Mouse (Mus musculus) mouse trophoblast stem cell (cell line): ENCODE measurements around the gene Acly.

Source experiments
- in situ Hi-C, 2 experiments: fragments of 300-500 bp; cut with MseI, MboI; formaldehyde crosslinking; loops; 2 replicates in 1 of 2; 3 replicates in 1 of 2; pipeline ENCODE4 v1.15.1; 2025

Gene Acly

DNA sequence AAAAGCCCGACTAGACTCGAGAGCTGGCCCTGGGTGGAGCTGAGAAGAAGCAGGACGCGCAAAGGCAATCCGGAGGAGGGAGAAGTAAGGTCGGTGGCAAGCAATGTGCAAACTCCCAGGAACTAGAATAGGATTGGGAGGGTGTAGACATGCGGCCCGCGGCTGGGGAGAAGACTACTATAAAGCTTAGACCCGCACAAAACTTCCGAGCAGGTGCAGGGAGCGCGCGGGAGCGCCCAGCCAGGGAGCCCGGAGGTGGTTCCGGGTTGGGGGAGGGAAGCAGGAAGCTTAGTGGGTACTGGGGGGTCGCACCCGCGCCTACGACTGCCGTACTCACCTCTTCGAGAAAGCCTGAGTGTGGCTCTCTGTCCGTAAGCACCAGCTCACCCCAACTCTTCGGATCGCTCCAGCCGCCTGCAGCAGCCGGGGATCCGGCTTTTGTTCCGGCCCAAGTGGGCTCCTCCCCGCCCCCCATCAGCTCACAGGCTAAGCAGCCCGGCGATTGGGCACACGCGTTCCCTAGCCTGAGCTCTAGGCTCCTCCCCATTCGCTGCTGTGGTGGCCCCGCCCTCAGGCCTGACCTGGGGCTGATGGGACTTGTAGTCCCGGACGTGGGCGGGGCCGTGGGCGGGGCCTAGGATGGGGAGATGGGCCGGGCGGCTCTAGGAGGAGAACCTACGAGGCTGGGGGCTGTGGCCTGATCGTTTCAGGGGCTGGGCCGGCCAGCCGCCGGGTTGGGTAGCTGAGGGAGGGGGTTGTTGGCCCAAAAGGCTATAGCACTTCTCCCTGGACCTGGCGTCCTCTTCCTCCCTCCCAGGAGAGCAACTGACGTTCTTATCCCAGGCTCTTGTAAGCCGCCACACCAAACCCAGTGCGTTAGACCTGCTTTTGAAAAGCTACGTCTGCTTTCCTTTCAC is at the start of gene Acly:
Gene Acly (minus strand): TSS at position 543 of the 917 bp plus-strand sequence.
- in situ Hi-C loops, result no loop called here

DNA sequence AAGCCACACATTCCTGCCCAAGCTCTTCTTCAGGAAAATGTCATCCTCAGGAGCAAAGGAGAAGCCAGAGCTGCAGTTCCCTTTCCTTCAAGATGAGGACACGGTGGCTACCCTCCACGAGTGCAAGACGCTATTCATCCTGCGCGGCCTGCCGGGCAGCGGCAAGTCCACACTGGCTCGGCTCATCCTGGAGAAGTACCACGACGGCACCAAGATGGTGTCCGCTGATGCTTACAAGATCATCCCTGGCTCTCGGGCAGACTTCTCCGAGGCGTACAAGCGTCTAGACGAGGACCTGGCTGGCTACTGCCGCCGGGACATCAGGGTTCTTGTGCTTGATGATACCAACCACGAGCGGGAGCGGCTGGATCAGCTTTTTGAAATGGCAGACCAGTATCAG is 48.5 kb upstream of the Acly start:
- in situ Hi-C loops, result no loop called here

DNA sequence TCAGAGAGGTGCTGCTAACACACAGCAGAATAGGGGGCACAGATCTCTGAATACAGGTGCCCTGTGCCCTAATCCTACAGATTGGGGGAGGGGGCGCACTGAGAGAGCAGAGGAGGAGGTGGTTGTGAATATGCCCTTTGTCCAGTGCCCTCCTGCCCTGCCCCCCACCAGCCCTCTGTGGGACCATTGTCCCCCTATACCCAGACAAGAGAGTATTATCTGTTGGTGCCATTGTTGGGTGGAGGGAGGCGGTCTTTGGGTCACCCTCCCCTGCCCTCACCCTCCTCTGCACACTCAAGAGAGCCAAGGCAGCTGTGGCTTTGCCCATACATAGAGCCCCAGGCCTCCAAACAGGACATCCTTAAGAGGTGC is 47.7 kb upstream of the Acly start:
- in situ Hi-C loops, result no loop called here

DNA sequence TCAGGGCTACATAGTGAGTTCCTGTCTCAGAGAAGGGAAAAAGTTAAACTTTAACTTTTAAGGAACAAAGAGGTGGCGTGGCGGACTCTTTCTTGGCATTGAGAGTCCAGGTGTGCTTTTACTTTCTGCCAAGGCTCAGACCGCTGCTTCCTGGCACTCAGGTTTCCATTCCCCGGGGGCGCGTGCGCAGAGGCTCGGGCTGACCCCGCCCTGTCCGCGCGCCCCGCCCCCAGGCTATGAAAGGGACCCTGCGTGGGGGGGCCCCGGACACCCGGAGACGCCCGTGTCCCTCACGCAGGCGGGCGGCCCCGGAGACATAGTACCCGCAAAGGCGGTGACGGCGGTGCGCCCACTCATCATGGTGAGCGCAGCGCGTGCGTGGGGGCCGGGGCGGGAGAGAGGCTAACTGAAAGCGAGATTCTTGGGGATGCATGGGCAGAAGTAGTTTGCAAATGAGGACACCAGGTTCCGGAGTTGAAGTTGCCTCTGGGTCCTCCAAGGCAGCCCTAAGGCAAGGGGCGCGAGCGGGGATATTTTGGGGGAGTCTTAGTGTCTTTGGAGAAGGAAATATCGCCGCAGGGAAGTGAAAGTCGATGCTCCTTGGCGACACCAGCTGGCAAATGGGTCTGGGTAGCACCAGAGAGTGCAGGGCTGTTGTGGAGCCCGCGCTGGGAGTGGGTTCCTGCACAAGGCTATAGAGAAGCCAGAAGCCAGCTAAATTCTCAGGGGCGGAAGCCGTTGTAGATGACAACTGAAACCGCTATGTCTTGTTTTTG is 47.1 kb upstream of the Acly start, which contains the start of gene Cnp:
Gene Cnp (plus strand): TSS at position 197 of the 776 bp plus-strand sequence.
- in situ Hi-C loops, result loop anchor here in 1 of 2 experiments (5.0 kb wide), 1 partner anchor 132 kb away; no protein-coding TSS in a partner anchor

DNA sequence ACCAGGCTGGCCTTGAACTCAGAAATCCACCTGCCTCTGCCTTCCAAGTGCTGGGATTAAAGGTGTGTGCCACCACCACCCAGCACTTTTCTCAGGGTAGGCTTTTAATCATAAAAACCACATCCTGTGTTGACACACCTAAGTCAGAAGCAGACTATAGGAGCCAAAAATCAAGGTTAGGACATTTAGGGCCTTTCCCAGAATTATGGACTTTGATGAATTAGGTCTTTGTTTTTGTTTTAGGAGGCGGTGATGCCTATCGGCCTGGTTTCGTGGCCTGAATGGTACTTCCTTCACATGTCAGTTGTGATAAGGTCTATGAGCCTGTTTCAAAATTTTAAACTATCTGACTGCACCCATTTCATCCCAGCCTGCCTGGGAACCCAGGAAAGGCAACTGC is 46.4 kb upstream of the Acly start:
- in situ Hi-C loops, result loop anchor here in 1 of 2 experiments (5.0 kb wide), 1 partner anchor 133 kb away; no protein-coding TSS in a partner anchor

DNA sequence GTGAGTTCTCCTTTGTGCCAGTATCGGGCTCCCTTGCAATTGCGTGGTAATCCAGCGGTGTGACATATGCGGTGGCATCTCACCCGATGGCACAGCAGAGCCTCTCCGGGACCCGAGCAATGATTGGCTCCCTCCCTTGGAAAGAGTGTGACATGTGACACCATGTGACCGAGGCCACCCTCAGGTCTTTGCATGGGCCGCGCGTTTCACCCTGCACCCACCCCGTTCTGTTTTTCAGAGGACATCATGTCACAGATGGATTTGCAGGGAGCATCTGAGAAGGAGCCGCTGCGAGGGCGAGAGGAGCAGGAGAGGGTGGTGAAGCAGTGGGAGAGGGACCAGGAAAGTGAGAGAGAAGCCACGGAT is 43.4 kb upstream of the Acly start:
- in situ Hi-C loops, result loop anchor here in 1 of 2 experiments (5.0 kb wide), 1 partner anchor 136 kb away; no protein-coding TSS in a partner anchor

DNA sequence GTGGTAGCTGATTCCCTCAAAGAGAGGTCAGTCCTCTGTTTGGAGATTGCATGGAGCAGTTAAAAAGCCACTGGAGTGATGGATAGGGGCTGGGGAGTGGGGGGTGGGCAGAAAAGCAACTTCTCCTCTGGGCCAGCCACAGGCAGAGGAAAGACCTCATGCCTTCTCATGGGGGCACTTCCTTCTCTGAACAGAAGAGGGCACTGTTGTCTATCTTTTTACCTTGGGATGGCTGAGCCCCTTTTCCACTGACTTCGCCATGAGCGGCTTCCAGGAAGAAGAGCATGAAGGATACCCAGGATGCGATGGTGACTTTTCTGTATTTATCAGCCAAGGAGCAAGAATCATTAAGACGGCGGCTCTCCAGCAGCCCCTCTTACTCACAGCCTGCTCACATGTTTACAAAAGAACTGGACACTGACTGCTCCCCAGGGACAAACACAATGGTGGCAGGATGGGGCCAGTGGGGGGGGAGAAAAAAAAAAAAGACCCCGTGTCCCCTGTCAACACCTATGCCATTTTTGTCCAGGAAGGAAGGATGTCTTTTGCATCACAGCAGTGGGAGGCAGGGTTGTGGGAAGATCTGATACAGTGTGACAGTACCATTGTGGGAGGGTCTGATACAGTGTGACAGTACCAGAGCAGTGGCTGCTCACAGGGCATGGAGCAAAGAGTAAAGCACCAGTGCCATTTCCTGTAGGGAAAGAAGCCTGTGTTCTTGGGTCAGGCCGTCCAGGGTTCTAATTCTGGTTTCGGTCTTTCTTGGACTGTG is 42.8 kb upstream of the Acly start:
- in situ Hi-C loops, result loop anchor here in 1 of 2 experiments (5.0 kb wide), 1 partner anchor 137 kb away; no protein-coding TSS in a partner anchor

DNA sequence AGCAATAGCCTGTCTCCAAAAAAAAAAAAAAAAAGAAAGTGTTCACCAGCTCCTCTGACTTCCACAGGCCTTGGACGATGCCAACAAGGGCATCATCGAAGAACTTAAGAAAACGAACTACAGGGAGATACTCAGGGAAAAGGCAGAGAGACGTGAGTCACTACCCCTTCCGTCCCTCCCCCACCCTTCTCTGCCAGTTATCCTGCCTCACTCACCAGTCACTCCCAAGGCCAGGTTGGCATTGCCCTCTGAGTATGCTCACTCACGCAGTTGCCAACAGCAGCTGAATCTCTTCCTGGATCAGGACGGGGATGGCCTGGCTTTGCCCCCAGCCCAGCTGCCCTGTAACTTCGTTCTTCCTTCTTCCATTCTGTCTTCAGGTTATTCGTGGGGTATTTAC is 42.0 kb upstream of the Acly start:
- in situ Hi-C loops, result loop anchor here in 1 of 2 experiments (5.0 kb wide), 1 partner anchor 138 kb away; no protein-coding TSS in a partner anchor

DNA sequence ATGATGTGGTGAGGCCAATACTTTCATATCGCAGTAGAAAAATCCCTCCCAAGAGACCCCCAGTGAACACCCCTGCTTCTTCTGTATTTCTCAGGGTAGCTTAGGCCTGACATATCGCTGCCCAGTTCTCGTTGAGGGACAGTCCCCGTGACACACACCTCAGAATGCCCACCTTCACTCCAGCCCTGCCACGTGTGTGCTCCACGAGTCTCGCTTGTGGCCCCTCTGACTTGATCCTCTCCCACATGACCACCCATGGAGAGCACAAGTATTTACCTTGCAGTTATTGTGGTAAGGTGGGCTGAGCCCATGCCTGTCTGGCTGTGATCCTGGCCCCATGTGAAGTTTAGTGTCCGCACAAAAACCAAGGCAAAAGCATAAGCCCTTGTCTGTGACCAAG is 40.9 kb upstream of the Acly start:
- in situ Hi-C loops, result no loop called here

DNA sequence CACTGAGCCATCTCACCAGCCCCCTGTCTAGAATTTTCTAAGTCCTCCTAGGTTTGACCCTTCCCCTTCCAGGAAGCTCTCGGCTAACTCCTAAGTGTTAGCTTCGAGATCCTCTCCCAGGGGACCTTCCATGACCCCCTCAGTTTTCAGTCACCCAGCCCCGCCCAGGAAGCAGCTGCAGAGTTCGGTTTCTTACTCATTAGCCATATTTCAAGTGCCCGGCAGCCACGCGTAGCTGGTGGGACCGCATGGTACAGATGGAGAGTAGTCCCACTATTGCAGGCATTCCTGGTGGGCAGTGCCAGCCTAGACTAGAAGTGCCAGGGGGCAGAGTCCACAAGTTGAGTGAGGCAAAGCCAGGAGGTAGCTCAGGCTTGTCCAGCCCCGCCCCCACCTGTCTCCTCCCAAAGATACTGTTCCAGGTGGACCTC is 40.0 kb upstream of the Acly start:
- in situ Hi-C loops, result no loop called here

DNA sequence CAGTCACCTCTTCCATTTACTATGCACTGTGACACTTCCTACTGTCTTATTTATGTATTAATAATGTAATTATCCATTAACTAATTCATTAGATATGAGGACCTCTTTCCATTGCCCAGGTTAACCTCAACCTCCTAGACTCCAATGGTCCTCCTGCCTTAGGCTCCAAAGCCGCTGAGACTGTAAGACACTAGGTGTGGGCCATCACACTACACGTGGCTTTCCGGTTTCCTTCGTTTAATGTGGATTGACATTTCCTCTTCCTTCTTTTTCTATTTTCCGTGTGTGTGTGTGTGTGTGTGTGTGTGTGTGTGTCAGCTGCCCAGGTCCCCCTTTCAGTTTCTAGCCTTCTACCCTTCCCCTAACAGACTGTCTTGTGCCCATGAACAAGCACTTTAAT is 39.4 kb upstream of the Acly start:
- in situ Hi-C loops, result no loop called here

DNA sequence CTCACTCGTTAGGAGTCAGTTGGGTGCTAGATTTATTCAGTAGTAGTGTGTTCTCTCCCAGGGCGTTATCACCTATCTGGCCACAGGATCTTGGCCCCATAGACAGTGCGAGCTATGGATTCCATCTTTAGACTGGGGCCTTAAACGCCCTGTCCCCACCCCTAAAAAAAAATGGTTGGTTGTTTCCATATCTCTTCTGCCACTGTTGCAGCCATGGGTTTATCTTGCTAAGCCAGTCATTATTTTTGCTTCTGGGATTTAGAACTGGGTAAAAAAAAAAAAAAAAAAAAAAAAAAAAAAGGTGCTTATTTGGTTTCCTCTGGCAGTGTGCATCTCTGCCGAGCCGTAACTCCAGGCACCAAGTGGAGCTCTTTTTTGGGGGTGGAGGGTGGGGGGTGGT is 36.9 kb upstream of the Acly start:
- in situ Hi-C loops, result no loop called here

DNA sequence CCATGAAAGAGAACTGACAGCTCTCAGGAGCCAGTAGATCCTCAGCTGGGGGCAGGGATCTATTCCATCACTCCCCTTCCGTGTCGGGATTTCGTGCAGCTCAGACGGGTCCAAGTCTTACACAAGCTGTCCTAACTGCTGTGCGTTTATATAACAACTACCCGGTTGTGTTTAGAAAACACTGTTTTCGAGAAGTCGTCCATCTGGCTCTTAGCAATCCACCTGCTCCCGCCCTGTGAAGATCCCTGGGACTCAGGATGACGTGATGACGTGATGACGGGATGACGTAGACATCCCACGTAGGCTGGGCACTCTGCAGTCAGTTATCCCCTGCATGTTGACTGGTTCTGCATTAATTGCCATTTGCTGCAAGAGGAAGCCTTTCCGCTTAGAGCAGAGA is 36.5 kb upstream of the Acly start:
- in situ Hi-C loops, result no loop called here

DNA sequence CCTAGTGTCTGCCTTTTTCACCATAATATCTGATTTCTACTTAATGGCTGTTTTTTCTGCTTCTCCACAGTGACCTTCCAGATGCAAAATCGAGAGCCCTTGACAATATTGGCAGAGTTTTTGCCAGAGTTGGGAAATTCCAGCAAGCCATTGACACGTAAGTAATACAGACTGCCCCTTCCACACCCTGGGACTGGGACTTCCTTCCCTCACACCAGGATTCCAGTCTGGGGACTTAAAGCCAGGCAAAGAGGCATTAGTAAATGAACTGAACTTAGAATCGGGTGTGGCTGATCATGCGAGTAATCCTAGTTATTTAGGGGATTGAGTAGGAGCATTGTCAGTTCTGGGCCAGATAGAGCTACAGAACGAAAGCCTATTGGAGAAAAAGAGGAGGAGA is 33.9 kb upstream of the Acly start:
- in situ Hi-C loops, result no loop called here

DNA sequence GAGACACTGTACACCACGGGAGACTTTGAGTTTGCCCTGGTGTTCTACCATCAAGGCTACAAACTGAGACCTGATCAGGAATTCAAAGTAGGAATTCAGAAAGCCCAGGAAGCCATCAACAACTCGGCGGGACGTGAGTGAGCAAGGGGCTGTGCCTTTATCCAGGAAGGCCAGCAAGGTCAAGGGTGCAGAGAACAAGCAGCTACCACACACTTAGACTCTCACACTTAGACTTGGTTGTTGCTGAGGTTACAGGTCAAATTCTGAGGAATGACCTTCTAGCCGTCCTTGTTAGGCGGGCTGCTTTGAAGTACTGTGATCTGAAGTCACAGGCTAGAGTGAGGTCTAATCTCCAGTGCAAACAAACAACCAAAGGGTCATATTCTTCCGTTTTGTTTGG is 31.7 kb upstream of the Acly start:
- in situ Hi-C loops, result no loop called here

DNA sequence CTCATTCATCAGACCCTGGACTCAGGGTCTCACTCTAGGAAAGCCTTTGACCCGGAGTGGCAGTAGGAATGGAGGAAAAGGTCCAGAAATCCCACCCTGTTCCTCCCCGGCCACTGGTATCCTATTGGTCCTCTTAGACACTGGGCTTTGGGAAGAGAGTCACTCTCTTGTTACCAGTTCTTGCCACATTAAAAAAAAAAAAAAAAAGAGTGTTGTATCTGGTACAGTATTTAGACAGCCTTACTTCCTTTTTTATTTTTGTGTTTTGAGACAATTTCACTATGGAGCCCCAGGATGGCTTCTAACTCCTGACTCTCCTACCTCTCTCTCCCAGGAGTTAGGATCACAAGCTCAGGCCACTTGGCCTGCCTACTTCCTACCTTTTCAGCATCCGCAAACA is 29.8 kb upstream of the Acly start:
- in situ Hi-C loops, result no loop called here

DNA sequence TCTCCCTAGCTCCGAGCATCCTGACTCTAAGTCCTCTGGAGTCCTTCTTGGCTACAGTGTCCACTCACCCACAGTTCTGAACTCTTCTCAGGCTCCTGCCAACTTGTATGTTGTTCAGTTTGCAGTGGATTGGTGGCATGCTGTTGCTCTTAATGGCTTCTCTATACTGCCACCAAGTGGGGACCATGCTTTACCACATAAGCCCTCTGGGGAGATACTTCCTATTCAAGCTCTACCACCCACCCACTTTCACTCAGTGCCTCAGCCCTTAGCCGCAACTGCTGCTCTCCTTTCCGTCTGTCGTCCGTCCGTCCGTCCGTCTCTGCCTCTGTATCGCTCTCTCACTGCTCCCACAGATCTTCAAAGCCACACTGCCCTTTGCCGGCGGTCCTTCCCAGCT is 27.8 kb upstream of the Acly start:
- in situ Hi-C loops, result no loop called here

DNA sequence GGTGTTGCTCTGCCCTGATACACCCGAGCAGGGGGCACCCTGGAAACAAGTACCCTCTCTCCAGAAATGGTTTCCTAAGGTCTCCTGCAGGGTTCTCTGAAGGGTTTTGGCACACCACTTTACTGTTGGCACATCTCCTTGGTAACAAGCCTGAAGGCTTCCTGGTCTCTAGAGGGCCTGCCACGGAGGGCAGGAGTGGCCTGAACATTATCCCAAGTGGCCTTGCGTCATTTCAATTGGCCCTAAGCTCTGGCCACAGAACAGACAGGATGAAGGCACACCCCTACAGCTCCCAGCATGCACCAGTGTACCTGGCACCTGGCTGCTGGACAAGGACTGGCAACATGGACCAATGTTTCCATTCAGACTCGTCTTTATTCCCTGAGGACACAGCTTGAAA is 25.0 kb upstream of the Acly start:
- in situ Hi-C loops, result no loop called here

DNA sequence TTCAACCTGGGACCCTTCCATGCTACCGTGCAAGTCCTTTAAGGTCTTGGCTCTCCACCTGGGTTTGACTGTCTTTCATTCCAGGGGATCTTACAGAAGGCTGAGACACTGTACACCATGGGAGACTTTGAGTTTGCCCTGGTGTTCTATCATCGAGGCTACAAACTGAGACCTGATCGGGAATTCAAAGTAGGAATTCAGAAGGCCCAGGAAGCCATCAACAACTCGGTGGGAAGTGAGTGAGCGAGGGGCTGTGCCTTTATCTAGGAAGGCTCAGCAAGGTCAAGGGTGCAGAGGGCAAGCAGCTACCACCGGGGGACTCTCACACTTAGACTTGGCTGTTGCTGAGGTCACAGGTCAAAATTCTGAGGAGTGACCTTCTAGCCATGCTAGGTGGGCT is 22.3 kb upstream of the Acly start:
- in situ Hi-C loops, result no loop called here

DNA sequence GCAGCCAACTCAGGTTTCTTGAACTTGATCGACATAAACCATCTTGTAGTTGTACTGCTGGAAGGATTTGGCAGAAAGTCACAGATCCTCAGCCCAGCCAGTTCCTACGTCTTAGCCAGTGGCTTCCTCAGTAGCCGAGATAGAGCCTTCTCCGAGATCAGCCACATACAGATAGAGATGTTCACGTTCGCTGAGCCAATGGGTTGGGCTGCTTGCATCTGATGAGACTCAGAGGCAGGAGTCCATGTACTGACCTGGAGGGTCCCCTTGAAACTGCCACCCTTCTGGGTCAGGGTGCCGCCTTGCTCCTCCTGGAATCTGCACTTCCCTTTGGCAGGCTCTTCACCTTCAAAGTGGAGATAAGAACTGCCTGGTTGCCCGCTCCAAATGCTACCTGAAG is 21.7 kb upstream of the Acly start:
- in situ Hi-C loops, result no loop called here

DNA sequence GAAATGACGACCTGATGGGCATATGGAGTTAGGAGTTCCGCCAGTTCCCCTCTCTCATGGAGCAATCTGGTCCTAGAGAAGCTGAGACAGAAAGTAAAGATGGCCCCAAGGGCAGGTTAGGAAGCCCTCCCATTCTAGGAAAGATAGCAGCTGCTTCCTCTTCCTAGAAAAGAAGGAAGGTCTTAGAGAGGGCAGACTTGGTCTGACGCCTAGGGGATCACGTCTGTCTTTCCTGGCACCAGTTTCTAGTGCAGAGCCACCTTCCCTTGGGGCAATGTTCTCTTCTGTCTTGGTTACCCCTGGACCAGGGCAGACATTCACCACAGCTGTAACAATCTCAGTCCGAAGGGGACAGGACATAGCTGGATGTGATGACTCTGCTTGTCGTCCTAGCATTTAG is 20.3 kb upstream of the Acly start:
- in situ Hi-C loops, result no loop called here

DNA sequence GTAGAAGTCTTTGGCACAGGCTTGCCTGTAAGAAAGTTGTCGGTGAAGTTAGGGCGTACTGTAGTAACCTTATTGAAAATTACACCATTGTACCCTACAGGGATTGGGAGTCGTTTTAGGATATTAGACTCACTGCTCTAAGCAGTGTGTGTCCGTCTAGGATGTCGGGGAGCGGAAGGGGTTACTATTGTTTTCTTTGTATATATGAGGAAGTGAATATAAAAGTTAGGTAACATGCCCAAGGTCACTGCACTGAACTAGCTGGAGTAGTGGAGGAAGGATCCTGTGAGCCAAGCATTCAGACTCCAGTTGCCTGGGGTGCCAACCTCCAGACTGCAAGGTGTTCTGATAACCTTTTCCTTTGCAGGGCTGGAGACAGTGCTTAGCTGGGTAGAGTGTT is 19.2 kb upstream of the Acly start:
- in situ Hi-C loops, result no loop called here
